Mouse (Mus musculus): ENCODE measurements around the gene 0610040J01Rik. TPM values are rescaled to one million over a fixed set of nuclear protein-coding genes. Genes with fewer than 3 reads are reported as not detected.

Gene 0610040J01Rik
- total RNA-seq, 2 experiments from 2014 or later, result 2.1 TPM

DNA sequence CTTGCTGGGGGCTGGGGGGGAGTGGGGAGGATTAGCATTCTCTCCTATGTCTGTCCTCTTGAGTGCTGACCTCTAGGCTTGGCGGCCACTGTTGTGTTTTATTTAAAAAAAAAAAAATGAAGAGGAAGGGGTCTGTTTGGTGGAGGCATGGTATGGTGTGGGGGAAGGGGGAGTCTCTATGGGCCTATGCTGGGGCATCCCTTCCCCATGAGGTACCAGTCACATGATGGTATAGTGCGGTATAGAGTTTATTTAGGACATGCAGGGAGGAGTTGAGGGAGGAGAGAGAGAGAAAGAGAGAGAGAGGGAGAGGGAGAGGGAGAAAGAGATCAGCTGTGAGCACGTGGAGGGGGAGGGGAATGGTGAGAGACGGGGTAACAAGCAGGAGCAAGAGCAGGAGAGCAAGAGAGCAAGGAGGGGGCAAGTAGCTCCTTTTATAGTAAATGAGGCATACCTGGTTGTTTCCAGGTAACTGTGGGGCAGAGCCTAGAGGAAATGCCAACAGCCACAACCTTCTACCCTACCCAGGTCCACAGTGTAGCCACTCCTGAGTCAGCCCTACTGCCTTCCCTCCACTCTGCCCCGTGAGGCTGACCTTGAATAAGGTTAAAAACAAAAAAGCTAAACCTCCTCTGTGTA, 15.4 kb downstream of the 0610040J01Rik start:
- no peak for DNase-seq (ENCODE audit: low spot score)
- intact Hi-C loops (cut with DNase I), result no loop called here

DNA sequence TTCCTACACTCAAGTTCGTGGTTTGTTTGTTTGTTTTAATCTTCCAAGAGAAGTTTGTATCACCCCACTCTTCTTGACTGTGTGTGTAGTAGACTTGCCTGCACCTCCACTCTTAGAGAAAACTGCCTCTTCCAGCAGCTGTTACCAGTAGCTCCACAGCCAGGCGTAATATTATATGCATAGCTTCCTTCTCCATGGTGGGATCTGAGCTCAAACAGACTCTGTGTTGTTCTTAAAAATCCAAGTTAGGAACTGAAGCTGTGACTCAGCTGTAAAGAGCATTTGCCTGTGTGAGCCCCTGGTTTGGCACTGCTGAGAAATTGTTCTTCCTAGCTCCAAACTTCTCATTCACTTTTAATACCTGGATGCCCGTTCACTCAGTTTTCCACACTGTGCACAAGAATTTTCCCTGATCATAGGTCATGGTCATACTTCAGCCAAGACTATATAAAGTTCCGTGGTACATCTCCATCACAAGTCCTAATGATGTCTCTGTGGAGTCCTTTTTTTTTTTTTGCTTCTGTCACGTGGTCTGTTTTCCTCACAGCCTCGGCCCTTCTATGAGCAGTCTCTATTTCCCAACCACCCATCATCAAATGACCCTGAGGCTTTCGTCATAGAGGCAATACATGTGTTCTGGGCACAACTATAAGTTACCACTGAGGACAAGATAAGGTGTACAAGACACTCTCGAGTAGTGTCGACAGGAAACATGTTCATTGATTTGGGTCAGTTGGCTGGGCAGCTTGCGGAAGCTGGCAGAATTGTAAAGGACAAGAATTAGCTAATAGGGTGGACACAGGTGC, 16.4 kb downstream of the 0610040J01Rik start:
- DNase-seq (ENCODE audit: low spot score), result no peak
- intact Hi-C loops (cut with DNase I), result no loop called here

DNA sequence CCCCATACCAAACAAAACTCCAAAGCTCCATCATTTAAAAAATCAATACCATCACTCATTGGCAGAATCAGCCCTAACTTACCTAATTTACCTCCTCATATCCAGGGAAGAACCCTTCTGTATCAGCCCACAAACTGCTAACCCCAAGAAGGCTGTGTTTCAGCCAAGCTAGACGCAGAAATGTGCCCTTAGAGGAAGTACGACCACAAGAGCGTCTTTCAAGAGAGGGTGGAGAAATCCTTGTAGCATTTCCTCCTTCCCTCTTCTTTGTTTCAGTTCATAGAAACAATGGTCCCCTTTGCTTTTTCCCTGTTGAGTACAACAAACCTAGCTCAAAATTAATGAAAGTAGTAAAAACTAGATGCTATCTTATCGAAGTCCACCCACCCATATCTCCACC, 18.9 kb downstream of the 0610040J01Rik start:
- no peak for DNase-seq (ENCODE audit: low spot score)

DNA sequence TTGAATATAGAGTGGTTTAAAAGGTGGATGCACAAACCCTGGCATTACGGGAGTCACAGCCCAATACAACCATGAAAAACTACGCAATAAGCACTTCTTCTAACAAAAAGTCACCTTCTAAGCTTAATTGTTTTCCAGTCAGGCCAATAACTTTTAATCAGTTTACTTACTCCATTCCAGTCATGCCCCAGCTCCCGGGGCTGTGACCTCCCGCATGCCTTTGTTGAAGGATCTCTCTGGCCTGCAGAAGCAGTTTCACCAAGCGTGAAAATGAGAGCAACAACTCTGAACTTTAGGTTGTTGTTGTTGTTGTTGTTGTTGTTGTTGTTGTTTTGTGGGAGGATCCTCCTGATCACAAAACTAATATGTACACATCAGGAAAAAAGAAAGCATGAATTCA, 21.8 kb downstream of the 0610040J01Rik start:
- DNase-seq (ENCODE audit: low spot score), result no peak
- intact Hi-C loops (cut with DNase I), result no loop called here

More for the DNA sequence above, 18.9 kb downstream of the 0610040J01Rik start:
- intact Hi-C loops (cut with DNase I), result no loop called here

DNA sequence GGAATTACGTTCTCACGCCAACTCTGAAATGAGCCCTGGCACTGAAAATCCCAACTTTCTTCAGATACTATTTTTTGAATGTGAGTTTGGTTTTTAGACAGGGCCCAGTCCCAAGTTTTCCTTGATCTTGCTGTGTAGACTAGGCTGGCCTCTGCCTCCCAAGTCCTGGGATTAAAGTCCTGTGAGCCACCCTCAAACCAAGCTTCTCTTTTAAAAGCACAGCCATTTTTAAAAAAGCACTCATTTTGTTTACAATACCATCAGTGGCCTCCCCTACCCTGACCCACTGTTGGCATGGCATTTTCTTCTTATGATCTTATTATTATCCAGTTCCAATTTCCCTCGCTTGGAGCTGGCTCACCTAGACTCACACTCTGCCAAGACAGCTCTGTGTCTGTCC, 22.3 kb downstream of the 0610040J01Rik start:
- intact Hi-C loops (cut with DNase I), result no loop called here
- no peak for DNase-seq (ENCODE audit: low spot score)

DNA sequence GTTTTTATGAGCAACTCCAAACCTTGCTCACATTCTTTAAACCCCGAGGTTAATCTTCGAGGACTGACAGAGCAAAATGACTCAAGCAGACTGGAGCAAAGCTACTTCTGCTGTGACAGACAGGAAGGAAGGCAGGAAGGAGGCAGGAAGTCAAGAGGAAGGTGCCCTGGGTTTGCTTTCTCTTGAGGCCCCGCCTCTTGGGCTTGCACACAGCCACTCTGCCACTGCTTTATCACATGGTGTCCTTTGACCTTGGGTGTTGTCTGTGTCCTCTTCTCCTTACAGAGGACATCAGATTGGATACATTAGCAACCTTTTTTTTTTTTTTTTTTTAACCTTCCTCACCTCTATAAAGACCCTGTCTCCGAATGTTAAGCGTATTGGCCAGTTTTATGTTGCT, 25.0 kb downstream of the 0610040J01Rik start:
- DNase-seq (ENCODE audit: low spot score), result no peak
- intact Hi-C loops (cut with DNase I), result no loop called here

DNA sequence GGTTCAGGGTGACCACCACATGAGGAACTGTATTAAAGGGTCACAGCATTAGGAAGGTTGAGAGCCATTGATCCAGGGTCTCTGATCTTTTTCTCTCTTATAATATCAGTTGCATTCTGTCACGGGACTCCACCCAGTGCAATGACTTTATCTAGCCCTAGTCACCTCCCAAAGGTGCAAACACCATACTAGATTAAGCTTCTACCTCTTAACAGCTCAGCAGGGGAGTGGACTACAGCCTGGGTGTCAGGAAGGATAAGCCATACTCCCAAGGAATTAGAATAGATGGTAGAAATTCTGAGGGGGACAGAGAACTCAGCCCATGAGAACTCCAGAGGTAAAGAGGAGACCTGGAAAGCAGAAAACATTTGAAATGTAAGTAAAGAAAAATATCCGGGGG, 25.7 kb downstream of the 0610040J01Rik start:
- intact Hi-C loops (cut with DNase I), result no loop called here
- DNase-seq (ENCODE audit: low spot score), result no peak

DNA sequence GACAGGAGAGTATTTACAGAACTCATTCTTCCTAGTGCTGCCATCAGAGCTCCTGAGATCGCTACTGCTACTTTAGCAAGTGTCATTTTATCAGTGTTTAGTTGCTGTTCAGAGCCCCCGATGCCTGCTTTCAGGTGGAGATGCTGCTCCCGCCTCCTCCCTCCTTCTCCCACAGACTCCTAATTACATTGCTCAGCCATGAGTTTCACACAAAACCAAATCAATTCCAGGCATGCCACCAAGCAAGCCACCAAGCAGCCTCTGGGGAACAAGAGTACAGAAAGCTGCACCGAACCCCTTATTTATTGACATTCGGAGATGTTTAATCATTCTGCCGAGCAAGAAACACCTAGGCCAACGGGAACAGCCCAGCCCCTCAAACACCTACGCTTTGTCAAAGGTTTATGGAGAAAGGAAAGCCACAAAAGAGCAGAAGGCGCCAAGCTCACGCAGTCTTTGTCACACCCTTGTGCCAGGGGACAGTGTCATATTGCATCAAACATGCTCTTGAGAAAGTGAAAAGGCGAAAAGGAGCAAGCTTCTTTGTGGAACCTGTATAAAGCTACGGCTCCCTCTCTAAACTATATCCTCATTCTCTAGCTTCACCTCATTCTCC, 27.7 kb downstream of the 0610040J01Rik start:
- no peak for DNase-seq (ENCODE audit: low spot score)
- intact Hi-C loops (cut with DNase I), result no loop called here

DNA sequence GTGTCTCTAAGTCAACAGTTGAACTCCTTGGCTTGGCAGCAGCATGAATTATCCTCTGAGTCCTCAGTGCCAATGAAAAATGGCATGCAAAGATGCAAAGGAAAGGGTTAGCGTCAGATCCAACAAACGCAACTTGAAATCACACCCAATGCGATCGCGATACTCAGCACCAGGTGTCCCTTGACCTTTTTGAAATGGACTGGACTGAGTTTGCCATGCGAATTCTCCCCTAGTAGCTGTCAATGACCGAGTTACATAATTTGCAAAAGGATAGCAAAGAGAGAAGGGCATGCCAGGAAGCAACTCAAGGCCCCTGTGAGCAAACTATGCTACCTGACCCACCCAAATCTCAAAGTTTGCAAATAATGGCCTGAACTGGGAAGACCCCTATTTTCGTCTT, 34.9 kb downstream of the 0610040J01Rik start:
- no peak for DNase-seq (ENCODE audit: low spot score)
- intact Hi-C loops (cut with DNase I), result no loop called here

DNA sequence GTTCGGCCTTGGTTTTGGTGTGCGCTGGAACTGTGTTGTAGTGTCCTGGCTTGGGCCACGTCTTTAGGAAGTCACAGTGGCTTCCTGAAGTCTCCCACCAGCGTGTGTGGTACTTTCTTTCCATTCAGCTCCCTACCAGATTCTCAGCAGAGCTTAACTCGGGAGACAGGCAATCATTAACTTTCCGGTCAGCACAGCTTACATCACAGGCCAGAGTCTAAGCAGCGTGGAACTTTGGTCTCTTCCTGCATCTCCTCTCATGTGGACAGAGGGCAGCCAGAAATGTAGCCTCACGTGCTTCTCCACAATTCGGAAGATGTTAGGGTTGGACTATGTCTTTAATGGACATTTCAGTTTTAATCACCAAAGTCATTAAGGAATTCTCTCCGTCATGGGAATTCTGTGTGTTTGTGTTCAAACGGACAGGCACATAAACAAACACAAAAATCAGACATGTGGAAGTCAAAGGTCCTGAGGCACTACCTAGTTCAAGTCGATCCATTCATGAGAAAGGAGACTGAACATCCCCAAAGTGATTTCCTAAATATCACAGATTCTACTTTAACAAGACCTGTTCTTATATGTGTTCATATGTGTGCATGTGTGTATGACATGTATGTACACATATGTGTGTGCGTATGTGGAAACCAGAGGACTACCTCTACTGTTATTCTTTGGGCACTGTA, 35.5 kb downstream of the 0610040J01Rik start:
- DNase-seq (ENCODE audit: low spot score), result no peak
- intact Hi-C loops (cut with DNase I), result no loop called here

DNA sequence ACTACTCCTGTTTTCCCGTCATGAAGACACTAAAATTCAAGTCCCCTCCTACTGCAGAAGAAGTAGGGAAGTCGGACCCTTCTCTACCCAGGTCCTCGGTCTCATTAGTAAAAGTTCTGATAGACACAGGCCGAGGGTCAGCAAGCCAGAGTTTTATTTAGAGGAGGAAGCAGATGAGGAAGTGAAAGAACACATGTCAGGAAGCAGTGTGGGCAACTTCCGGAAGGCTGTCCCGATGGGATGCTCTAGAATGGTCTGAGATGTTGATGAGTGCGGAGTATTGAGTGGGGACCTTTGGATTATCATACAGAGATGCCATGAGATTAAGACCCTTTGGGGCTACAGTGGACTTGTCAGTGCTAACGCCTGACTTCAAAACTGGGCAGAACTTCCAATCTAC, 46.7 kb downstream of the 0610040J01Rik start:
- DNase-seq (ENCODE audit: low spot score), result no peak
- intact Hi-C loops (cut with DNase I), result no loop called here

DNA sequence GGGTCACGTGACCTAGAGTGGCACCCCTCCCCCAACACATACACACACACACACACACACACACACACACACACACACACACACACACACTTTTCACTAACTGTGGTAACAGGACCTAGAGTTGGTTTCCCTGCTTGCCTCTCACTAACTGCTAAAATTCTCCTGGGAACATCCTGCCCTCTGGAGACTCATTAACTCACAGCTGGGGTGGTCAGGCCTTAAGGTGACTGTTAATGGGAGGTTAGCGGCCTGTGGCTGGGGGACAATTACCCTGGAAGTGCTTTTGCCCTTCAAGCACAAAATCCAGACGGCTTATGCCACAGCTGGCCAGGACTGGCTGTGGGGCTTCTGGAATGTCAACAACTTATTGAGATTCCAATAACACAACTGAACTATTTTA, 55.3 kb downstream of the 0610040J01Rik start:
- DNase-seq (ENCODE audit: low spot score), result no peak
- intact Hi-C loops (cut with DNase I), result no loop called here

DNA sequence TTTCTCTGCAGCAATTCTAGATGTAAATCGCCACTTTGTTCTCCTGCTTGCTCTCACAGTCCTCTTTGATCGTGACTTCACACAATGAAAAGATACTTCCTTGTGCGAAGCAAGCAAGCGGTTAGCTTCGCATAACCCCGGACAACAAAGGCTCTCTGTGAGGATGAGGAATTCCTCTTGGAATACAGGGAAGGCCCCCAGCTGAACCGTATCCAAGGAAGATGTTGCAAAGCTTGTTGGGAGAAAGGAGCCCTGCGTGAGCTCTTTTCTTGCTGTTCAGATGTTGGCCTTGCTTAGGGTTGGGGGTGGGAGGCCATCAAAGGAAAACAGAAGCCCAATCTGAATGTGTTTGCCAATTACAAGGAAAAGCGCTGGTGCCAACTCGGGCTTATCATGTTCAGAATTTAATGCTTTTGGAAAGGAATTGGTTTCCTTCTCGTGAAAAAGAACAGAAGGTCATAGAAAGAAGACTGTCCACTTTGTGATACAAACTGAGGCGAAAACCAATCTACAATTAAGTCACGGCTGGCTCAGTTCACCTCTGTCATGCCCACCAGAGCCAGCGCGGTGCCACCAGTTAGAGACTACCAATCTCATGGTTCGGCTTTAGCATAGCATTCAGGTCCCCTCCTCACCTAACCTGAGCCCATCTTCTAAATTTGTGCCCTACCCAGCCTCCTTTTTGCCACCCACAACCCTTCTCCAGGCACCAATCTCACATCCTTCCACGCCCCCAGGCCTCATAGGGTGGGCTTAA, 60.2 kb downstream of the 0610040J01Rik start:
- no peak for DNase-seq (ENCODE audit: low spot score)
- intact Hi-C loops (cut with DNase I), result no loop called here

DNA sequence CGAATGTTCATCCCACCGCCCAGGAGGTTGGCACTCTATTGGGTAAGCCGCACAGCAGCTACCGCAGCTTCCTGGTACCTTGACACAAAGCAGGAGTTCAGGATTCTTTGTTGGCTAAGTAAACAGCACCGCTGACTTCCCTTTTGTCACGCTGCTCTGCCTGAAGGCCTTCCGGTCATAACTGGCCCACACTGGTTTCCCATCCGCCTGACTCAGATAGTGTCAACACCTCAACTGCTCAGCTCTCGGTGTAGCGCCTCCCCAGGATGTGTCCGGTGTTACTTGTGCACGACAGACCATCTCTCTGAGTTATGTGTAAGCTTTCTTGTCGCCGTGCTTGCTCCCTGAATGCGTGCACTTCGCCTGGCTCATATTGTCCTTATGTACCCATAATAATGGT, 62.7 kb downstream of the 0610040J01Rik start:
- no peak for DNase-seq (ENCODE audit: low spot score)
- intact Hi-C loops (cut with DNase I), result no loop called here

DNA sequence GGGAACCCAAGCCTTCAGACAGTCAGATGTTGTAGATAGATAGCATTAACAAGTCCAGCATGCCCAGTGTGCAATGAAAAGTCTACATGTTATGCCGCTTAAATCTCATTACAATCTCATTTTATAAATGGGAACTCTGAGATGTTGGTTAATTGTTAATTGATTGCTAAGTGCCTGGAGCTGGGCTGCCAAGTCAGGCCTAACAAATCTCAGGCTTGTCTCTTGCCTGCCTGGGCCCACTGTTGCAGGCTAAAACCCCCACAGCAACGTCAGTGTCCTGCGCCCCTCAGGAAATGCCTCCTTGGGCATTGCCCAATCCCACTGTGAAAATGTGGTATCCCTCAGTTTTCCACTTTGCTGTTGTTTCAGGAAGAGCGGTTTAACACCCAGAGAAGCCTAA, 63.9 kb downstream of the 0610040J01Rik start:
- intact Hi-C loops (cut with DNase I), result no loop called here
- DNase-seq (ENCODE audit: low spot score), result no peak

DNA sequence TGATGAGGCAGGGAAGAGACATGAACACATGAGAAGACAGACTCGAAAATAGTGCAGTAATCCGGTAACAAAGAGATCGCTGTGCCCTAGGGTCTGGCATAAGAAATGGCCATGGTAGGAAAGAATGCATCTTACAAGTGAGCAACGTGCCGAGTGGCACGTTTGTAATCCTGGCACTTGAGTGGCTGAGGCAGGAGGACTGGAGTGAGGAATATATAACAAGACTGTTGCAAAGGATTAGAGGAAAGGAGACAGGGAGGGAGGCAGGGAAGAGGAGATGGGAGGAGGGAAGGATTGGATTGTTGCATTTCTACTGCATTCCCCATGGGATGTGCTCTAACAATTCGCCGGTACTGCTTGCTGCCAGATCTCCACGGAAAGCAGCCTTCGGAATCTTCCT, 66.9 kb downstream of the 0610040J01Rik start:
- no peak for DNase-seq (ENCODE audit: low spot score)
- intact Hi-C loops (cut with DNase I), result no loop called here

DNA sequence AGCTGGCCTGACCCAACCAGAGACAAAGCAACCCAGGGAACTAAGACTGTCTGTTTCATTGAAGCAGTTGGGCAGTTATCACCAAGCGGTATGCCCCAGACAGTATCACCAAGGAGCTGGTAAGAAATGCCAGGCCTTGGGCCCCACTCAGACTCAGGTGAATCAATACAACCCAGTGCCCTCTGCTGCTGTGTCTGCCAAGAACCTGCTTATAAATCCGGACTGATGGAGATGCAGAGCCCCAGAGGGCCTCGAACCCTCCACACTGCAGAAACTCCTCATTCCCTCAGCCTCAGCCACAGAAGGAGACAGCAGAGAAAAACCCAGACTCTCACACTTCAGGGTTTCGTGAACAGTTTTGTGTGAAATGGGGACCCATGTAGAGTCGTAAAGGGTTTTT, 74.1 kb downstream of the 0610040J01Rik start:
- no peak for DNase-seq (ENCODE audit: low spot score)
- intact Hi-C loops (cut with DNase I), result loop anchor here (1.0 kb wide), 1 partner anchor 74 kb away; the partner anchor contains the start of gene 0610040J01Rik

DNA sequence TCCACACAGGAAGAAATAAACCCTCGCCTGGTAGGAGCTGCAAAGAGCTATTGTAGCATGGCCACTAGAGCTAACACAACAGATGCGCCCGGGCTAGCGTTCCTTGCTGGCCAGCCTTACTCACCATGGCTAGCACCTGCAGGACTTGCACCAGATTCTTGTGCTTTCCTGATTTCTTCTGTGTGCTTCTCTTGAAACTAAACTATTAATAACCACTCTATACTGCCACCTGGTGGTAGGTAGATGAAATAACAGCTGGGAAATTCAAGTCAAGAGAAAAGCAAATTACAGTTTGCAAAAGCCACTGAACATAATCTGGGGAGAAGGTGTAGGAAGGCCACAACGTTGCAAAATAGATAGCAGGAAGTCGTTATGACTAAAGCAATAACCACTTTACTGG, 74.5 kb downstream of the 0610040J01Rik start:
- no peak for DNase-seq (ENCODE audit: low spot score)
- intact Hi-C loops (cut with DNase I), result loop anchor here (1.0 kb wide), 1 partner anchor 74 kb away; the partner anchor contains the start of gene 0610040J01Rik

DNA sequence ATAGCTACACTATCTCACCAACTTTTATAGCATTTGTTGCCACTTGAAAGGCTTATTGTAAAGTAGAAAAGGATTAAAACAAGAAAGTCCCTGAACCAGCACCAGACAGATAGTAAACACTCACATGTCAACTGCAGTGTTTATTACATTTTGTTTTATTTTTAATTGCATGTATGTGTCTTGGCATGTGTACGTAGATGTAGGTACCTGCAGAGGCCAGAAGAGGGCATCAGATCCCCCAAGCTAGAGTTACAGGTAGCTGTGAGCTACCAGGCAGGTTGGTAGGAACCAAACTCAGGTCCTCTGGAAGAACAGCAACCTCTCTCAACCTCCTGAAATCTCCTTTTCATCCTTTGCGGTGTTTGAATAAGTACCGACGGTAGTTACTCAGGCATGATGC, 74.9 kb downstream of the 0610040J01Rik start:
- intact Hi-C loops (cut with DNase I), result no loop called here
- DNase-seq (ENCODE audit: low spot score), result no peak

DNA sequence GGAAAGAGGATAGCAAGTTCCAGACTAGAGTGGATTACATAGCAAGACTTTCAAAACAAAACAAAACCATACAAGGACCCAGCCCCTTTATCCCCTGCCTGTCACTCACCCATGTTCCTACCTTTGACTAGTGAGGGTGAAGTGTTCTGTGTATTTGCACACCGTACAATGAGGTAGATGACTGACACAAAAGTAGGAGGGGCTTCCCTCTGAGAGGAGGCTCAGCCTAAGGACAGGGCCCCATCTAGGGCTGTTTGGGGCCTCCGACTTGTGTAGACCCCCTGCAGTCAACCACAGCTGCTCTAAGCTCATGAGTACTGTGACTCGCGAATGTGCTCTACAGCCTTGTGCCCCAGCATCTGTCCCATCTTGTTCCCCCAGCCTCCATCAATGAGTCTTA, 79.1 kb downstream of the 0610040J01Rik start:
- intact Hi-C loops (cut with DNase I), result no loop called here
- DNase-seq (ENCODE audit: low spot score), result no peak

Measured in heart, postnatal 25 days (tissue).